Mouse (Mus musculus) brain, adult 2 months (tissue): ENCODE measurements at regions not wholly inside any gene's neighbourhood (a gene's known extent, or its start where the extent isn't known, plus 50 kb on each side); places are given as distances from the start of the nearest gene placed in this dataset.

Experiments
- DNase-seq: peaks from one replicate; pipeline ENCODE4 v3.0.0; 2011; ENCODE audit warnings: low read depth, low spot score

GRCm38 (mm10) chr8:60372681-60373398 is 130.2 kb downstream of the Gm10283 start:
- no peak for DNase-seq

- DNase-seq: no peak
These were observed 154.7 kb downstream of the Gm10283 start for GRCm38 (mm10) chr8:60348291-60348690.

GRCm38 (mm10) chr8:60345830-60346420 is 157.1 kb downstream of the Gm10283 start:
- no peak for DNase-seq

- no peak for DNase-seq
These were observed 187.5 kb downstream of the Gm10283 start for GRCm38 (mm10) chr8:60315478-60315877.

- DNase-seq: no peak
These were observed 188.8 kb downstream of the Gm10283 start for GRCm38 (mm10) chr8:60313977-60314854.

GRCm38 (mm10) chr8:60310136-60310535 is 192.9 kb downstream of the Gm10283 start:
- DNase-seq: no peak

GRCm38 (mm10) chr8:60301282-60301681 is 201.7 kb downstream of the Gm10283 start:
- DNase-seq: no peak

- peak; percentile 25 for DNase-seq
These were observed 225.7 kb downstream of the Gm10283 start for GRCm38 (mm10) chr8:60277211-60277801.

GRCm38 (mm10) chr8:60250341-60250740 is 252.7 kb downstream of the Gm10283 start:
- DNase-seq: no peak

- peak; percentile 5 for DNase-seq
These were observed 253.3 kb downstream of the Gm10283 start for GRCm38 (mm10) chr8:60249704-60250103.

- peak; percentile 8 for DNase-seq
These were observed 255.4 kb downstream of the Gm10283 start for GRCm38 (mm10) chr8:60247601-60248000.

- DNase-seq: peak; percentile 24
These were observed 261.6 kb downstream of the Gm10283 start for GRCm38 (mm10) chr8:60241366-60241765.

GRCm38 (mm10) chr8:60220946-60221345 is 282.1 kb downstream of the Gm10283 start:
- DNase-seq: no peak

GRCm38 (mm10) chr8:60195641-60196040 is 307.4 kb downstream of the Gm10283 start:
- DNase-seq: no peak

GRCm38 (mm10) chr8:60167716-60168272 is 335.2 kb downstream of the Gm10283 start:
- DNase-seq: no peak
